Mouse (Mus musculus) adrenal gland, postnatal 14 days (tissue): ENCODE results near the gene Rbsn. TPM values are rescaled to one million over a fixed set of nuclear protein-coding genes. Genes with fewer than 3 reads are reported as not detected.

Source experiments
- DNase-seq: peaks from one replicate; pipeline ENCODE4 v3.0.0; 2021; ENCODE audit warnings: mixed read lengths
- total RNA-seq: library from RNA; stranded (reverse); gene quantifications from 2 replicates; pipeline ENCODE4 v1.2.3, GENCODE M21; 2021

Rbsn gene
- total RNA-seq, 1 experiment from 2014 or later = 21.2 TPM

DNA sequence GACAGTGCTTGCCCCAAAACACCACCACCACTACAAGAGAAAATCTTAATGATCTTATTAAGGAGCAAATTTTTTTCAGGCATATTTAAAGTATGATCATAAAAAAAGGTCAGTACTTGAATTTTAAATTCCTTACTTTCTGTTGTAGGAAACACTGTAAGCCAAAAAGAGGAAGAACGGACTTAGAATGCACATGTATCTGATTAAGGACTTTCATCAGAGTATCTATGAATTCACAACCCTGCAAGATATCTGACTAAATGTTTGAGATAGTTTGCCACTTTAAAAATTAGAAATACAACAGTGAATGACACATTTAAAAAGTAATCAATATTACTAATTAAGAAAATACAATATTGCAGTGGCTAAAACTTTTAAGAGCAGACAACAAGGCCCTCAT lies 38.3 kb downstream of the Rbsn start:
- DNase-seq = no peak

DNA sequence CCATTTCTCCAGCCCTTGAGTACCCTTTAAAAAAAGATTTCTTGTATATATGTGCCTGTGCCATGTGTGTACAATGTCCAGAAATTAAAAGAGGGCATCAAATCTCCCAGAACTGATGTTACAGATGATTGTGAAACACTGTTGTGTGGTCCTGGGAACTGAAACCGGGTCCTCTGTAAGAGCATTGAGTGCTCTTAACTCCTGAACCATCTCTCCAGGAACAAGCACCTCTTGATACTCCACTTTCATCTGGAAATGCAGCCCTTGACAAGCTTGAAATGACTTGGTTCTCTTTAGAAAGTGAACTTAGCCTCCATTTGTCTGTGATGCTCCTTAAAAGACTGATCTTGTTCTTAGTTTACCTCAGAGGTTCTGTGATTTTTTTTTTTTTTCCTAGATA lies 52.0 kb downstream of the Rbsn start:
- no peak for DNase-seq

DNA sequence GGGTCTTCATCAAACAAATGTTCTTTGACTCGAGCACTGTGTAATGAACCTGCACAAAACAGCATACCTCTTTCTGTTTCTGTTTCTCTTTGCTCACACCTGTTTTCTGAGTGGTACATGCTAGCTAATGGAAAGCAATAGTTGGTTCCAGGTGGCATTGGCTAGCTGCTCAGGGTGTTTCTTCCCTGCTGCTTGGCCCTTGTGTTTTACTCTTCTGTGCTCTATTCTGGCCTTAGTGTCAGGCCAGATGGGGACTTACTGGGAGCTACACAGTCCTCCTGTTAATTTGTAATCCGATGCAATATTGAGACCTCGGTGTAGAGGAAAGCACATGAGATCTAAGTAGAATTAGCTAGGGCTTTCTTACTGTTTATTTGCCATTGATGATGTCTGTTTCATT lies 55.9 kb downstream of the Rbsn start:
- DNase-seq = no peak

DNA sequence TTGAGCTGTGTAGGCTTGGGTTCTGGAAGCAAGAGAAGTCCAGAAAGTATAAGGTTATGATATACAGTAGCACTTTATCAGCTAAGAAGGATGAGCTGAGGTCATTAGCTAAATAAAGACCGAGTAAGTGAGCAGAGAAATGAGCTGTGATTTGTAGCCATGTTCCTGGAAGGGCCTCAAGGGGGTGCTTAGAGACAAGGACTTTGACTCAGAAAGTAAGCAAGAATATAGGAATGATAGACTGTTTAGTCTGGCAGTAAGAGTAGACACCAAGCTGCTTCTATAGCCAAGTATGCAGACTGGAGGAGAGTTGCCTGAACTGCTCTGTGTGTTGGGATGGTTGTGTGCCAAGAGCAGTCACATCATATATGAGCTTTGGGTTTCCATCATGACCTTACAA lies 61.0 kb downstream of the Rbsn start:
- DNase-seq = no peak

DNA sequence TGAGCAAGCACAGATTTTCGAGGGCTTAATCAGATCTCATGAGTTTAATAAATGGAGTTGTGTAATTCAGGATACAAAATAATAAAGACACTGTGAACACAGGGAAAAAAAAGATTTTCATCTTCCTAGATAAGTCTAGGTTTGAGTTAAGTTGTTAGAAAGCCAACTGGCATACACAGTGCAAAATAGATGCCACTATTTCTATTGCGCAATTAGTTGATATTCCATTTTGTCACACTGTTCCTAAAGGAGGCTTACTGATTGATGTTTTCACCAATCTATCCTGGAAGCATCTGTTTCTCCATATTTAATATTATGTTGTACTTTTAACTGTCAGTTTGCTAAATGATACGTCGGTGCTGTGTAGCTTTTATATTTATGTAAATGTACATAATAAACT lies 68.8 kb downstream of the Rbsn start:
- DNase-seq = no peak

Other genes starting within 250 kb of the Rbsn start
- gene Fgd5, start 236.0 kb downstream of the Rbsn start, total RNA-seq = 21.2 and 24.7 TPM in 2 replicates
- gene Nr2c2, start 123.5 kb downstream of the Rbsn start, total RNA-seq = 35.9 and 42.7 TPM in 2 replicates
- 58.9 and 60.0 TPM in 2 replicates for gene Mrps25, start 30.9 kb downstream of the Rbsn start, total RNA-seq
- gene Trh, start 29.7 kb upstream of the Rbsn start, total RNA-seq = not detected in 2 replicates